Mouse (Mus musculus) limb, embryonic 12.5 days (tissue): ENCODE data around the gene Rnf43. TPM values are rescaled to one million over a fixed set of nuclear protein-coding genes. Genes with fewer than 3 reads are reported as not detected.

ENCODE experiments used
- ATAC-seq: fragments of 200-750 bp; cut with Nextera tagmentation; 2 replicates; pipeline ENCODE4 v1.8.0; 2017; ENCODE audit warnings: low read depth, moderate TSS enrichment; ENCODE audit not compliant: insufficient number of reproducible peaks, insufficient read depth, low FRiP score, low TSS enrichment
- H3K27ac ChIP-seq: fragments of 300-500 bp; sonication (generic); 2 replicates; pipeline ENCODE4 v1.5.1; 2016; ENCODE audit warnings: mild to moderate bottlenecking, moderate library complexity
- H3K27me3 ChIP-seq: fragments of 300-500 bp; sonication (generic); 2 replicates; pipeline ENCODE4 v1.6.1; 2016; ENCODE audit warnings: mild to moderate bottlenecking, moderate library complexity
- H3K36me3 ChIP-seq: fragments of 300-500 bp; sonication (generic); 2 replicates; pipeline ENCODE4 v1.6.1; 2016; ENCODE audit warnings: mild to moderate bottlenecking, moderate library complexity
- H3K4me1 ChIP-seq: fragments of 300-500 bp; sonication (generic); replicated peaks from 2 replicates; pipeline ENCODE4 v1.6.1; 2016
- H3K4me2 ChIP-seq: fragments of 300-500 bp; sonication (generic); 2 replicates; pipeline ENCODE4 v1.6.1; 2016; ENCODE audit warnings: mild to moderate bottlenecking, moderate library complexity
- H3K4me3 ChIP-seq: fragments of 300-500 bp; sonication (generic); replicated peaks from 2 replicates; pipeline ENCODE4 v1.5.1; 2016; ENCODE audit warnings: mild to moderate bottlenecking
- H3K9ac ChIP-seq: fragments of 300-500 bp; sonication (generic); replicated peaks from 2 replicates; pipeline ENCODE4 v1.6.1; 2016; ENCODE audit warnings: mild to moderate bottlenecking, moderate library complexity
- H3K9me3 ChIP-seq: fragments of 300-500 bp; sonication (generic); 2 replicates; pipeline ENCODE4 v1.6.1; 2016; ENCODE audit warnings: mild to moderate bottlenecking, moderate library complexity
- WGBS: fragments of 180-500 bp; shearing (Covaris S2); methylation state at CpG from one replicate; pipeline ENCODE4 v1.1.7; 2016; 5-methylcytosine and 5-hydroxymethylcytosine counted together
- polyA plus RNA-seq: library from polyadenylated mRNA; unstranded; fragments of >200 nt; fragmentation: Nextera tagmentation; extraction: Ambion mirVana; gene quantifications from 2 replicates; pipeline ENCODE4 v1.2.1, GENCODE M21; 2016

Gene Rnf43
- polyA plus RNA-seq, 1 experiment from 2014 or later: 2.8 TPM

DNA sequence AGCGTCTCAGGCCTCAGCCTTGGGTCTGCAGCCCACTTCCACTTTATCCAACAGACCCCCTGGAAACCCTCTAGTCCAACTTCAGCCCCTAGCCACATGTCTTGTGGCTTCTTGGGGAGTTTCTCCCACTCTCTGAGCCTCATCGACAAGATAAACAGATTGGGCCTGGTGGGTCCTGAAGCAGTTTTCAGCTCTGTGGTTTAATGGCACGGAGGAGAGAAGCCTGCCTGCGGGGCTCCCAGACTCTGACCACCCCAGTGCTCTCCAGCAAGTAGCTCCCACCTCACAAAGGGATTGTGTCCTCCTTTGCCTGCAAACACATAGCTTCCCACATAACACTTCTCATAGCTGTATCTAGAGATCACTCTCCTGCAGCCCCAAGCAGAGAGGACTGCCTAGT is 64.9 kb downstream of the Rnf43 start:
- ATAC-seq: no peak
- 56% methylated on average over 4 of the region's 4 CpGs for WGBS
- peaks cover 11% of the 10 kb centered on the region for H3K4me1 ChIP-seq
- H3K9me3 ChIP-seq: no peaks in the 10 kb centered on the region
- H3K9ac ChIP-seq: no peak overlapping the region
- 0 out of 2 replicates have a peak, but pooled peaks cover 3% of the 10 kb centered on the region for H3K27me3 ChIP-seq
- H3K4me3 ChIP-seq: no peak overlapping the region
- H3K27ac ChIP-seq: no peak overlapping the region
- H3K36me3 ChIP-seq: no peaks in the 10 kb centered on the region
- no peak overlapping the region for H3K4me2 ChIP-seq

DNA sequence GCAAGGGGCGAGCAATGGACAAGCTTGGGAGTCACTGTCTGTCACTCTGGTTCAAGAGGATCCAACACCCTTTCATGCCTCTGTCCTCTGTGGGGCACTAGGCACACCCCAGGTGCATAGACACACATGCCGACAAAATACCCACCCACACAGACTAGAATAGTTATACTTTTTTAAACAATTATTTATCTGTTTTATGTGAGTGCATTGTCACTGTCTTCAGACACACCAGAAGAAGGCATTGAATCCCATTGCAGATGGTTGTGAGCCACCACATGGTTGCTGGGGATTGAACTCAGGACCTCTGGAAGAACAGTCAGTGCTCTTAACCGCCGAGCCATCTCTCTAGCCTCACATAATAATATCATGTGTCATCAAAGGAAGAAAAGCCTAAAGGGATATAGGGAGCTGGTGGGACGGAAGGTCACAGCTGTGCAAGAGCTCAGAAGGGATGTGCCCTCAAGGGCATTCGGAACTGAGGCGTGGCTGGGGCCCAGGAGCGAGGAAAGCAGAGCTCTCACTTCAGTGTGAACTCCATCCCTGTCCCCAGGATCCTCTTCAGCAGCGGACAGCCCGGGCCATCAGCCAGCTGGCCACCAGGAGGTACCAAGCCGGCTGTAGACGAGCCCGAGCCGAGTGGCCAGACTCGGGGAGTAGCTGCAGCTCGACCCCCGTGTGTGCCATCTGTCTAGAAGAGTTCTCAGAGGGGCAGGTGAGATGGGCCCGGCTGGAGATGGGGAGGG is 66.5 kb downstream of the Rnf43 start:
- Histone ChIP-seq H3K4me2 (no peak overlapping the region), H3K9me3 (no peaks in the 10 kb centered on the region), H3K4me1 (peaks cover 17% of the 10 kb centered on the region), H3K27me3 (peaks cover 3% of the 10 kb centered on the region; the same call in 1 of the 2 replicates), H3K36me3 (no peaks in the 10 kb centered on the region), H3K4me3 (no peak overlapping the region), H3K9ac (no peak overlapping the region), H3K27ac (no peak overlapping the region)
- no peak for ATAC-seq
- 46% methylated on average over 18 of the region's 18 CpGs for WGBS

DNA sequence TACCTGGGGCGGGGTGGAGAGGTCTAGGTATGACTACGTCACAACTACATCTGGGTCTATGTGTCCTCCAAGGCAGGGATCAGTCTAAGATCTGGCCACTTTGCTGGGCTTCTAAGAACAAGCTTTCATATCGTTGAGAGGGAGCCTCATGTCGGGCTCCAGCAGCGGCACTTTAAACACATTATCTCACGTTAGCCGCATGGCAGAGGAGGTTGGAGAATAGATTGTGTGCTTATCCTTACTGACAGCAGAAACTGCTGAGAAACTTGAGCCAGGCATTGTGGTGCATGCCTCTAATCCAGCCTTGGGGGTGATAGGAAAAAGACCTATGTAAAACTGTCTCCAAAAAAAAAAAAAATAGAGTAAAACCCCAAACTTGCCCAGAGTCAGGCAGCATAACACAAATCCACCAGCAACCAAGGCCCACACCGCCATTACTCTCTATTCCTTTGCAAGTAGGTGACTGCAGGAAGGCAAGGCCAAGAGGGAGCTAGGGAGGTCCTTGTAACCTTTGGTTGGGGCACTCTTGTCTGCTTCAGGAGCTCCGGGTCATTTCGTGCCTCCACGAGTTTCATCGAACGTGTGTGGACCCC is 67.2 kb downstream of the Rnf43 start:
- no peak overlapping the region for H3K27ac ChIP-seq
- H3K9ac ChIP-seq: no peak overlapping the region
- peaks cover 21% of the 10 kb centered on the region for H3K4me1 ChIP-seq
- H3K27me3 ChIP-seq: peaks cover 3% of the 10 kb centered on the region; the same call in 1 of the 2 replicates
- no peaks in the 10 kb centered on the region for H3K36me3 ChIP-seq
- H3K9me3 ChIP-seq: no peaks in the 10 kb centered on the region
- no peak overlapping the region for H3K4me2 ChIP-seq
- ATAC-seq: no peak
- 81% methylated on average over 13 of the region's 13 CpGs for WGBS
- no peak overlapping the region for H3K4me3 ChIP-seq

DNA sequence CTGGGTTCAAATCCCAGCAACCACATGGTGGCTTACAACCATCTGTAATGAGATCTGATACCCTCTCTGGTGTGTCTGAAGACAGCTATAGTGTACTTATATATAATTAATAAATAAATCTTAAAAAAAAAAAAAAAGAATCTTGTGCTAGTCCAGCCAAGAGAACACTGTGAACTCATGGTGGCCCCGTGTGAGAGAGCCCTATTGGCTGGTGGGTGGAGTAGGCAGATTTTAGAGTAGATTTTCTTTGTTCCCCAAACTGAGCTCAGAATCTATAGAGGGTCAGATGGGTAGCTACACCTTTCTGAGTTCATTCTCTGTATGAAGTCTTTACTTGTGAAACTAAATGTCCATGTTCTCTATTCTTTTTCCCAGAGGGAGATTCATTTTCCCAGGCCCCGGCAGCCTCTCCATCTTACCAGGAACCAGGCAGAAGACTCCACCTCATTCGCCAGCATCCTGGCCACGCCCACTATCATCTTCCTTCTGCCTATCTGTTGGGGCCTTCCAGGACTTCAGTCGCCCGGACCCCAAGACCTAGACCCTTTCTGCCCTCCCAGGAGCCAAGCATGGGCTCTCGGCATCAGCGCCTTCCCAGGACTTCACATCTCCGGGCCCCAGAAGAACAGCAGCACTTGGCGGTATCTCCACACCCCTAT is 68.3 kb downstream of the Rnf43 start:
- H3K36me3 ChIP-seq: no peaks in the 10 kb centered on the region
- no peak overlapping the region for H3K27ac ChIP-seq
- H3K4me2 ChIP-seq: no peak overlapping the region
- H3K27me3 ChIP-seq: peaks cover 3% of the 10 kb centered on the region; the same call in 1 of the 2 replicates
- WGBS: 77% methylated on average over 10 of the region's 10 CpGs
- no peak overlapping the region for H3K4me3 ChIP-seq
- H3K4me1 ChIP-seq: peaks cover 16% of the 10 kb centered on the region
- no peaks in the 10 kb centered on the region for H3K9me3 ChIP-seq
- no peak for ATAC-seq
- H3K9ac ChIP-seq: no peak overlapping the region

DNA sequence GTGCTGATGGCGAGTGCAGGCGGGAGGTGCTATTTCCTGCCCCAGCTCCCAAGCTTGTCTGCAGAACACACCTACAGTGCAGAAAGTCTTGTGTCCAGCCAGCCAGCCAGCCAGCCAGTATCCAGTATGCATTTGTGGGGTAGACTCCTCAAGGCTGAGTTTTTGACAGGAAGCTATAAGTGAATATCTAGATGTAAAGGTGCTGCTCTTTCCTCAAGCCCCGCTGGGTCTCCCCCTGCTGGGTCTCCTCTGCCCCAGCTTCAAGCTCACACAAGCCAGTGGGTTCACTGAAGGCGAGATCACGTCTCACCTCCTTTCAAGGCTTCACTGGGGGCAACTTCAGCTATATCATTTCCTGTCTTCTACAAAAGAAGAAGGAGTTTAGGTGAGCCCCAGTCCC is 71.8 kb downstream of the Rnf43 start:
- Histone ChIP-seq H3K4me2 (peak overlapping the region; percentile 40), H3K27me3 (peaks cover under 1% of the 10 kb centered on the region; the same call in 1 of the 2 replicates), H3K4me3 (0 out of 2 replicates have a peak overlapping the region, but pooled peaks have one; percentile 12), H3K27ac (no peak overlapping the region), H3K4me1 (peaks cover 21% of the 10 kb centered on the region), H3K9ac (peak overlapping the region; percentile 13; the same call in 1 of the 2 replicates), H3K36me3 (peaks cover 2% of the 10 kb centered on the region; the same call in 1 of the 2 replicates), H3K9me3 (no peaks in the 10 kb centered on the region)
- no peak for ATAC-seq
- 57% methylated on average over 5 of the region's 5 CpGs for WGBS

DNA sequence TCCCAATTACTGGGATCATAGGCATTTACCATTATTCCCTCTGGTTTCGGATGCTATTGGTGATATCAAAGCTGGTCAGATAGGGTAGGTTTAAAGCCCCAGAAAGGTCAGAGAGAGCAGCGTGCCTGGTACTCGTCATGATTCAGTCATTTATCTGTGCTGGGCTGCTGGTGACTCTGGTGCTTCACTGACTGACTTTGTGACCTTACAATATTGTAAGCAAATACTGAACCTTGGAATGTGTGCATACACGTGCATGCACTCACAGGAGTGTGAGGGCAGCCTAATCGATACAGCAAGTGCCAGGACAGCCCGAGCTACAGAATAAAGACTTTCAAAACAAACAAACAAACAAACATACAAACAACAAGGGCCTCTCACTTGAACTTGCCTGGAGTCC is 73.2 kb downstream of the Rnf43 start:
- no peak overlapping the region for H3K27ac ChIP-seq
- no peak overlapping the region for H3K9ac ChIP-seq
- H3K4me2 ChIP-seq: no peak overlapping the region
- H3K9me3 ChIP-seq: no peaks in the 10 kb centered on the region
- no peaks in the 10 kb centered on the region; the same call in 1 of the 2 replicates for H3K27me3 ChIP-seq
- peaks cover 14% of the 10 kb centered on the region for H3K36me3 ChIP-seq
- ATAC-seq: no peak
- 71% methylated on average over 6 of the region's 6 CpGs for WGBS
- H3K4me1 ChIP-seq: peaks cover 21% of the 10 kb centered on the region
- no peak overlapping the region for H3K4me3 ChIP-seq

DNA sequence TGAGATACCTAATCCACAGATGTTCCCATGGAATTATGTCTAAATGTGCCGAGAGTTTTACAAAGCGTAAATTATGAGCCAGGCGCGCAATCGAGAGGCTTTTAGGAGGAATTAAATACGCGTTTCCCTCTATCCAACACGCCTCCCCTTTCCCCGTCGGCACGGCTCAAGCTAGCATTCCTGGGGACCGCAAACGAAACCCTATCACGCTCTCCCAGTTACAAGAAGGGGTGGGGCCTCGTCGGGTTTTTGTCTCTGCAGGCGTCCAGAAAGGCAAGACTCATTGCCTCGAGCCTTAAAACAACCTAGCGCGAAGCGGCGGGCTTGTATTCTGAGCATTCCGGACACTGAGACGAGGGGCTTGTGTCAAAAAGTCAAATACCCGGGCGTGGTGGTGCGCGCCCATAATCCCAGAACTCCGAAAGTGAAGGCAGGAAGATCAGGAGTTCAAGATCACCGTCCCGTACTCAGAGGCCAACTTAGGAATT is 74.2 kb downstream of the Rnf43 start:
- 1% methylated on average over 31 of the region's 31 CpGs for WGBS
- peak overlapping the region; percentile 75 for H3K4me3 ChIP-seq
- peak overlapping the region; percentile 54 for H3K9ac ChIP-seq

DNA sequence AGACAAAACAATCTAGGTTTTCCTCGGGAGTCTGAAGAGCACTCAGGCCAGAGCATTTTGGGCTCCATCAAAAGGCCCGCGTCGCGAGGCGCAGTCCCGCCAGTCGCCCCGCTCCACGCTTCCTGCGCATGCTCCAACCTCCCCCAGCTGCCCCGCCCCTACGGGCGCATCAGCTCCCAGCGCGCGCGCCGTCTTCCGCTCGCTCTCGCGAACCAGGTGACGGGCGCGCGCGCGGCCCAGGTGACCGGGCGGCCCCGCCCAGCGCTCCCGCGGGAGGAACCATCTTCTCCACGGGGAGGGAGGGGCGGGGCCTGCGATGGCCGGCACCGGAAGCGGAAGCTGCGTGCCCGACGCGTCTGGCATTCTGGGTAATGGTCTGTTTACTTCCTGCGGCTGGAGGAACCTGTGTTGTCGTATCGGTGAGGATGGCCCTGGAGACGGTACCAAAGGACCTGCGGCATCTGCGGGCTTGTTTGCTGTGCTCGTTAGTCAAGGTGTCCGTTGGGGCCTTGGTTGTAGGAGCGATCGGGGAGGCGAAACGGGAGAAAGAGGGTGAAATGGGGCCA is 74.7 kb downstream of the Rnf43 start, which contains the start of gene Supt4a:
Supt4a (plus strand) TSS at position 378 of the 566 bp plus-strand sequence.
- peaks cover 28% of the 10 kb centered on the region for H3K36me3 ChIP-seq
- H3K4me2 ChIP-seq: peak within 1 kb of the TSS; percentile 81
- H3K4me3 ChIP-seq: peak within 1 kb of the TSS; percentile 75
- no peaks in the 10 kb centered on the region; the same call in 1 of the 2 replicates for H3K27me3 ChIP-seq
- 1% methylated on average over 57 of the region's 57 CpGs for WGBS
- no peaks in the 10 kb centered on the region for H3K9me3 ChIP-seq
- peak within 1 kb of the TSS; percentile 82 for H3K27ac ChIP-seq
- ATAC-seq: peak; percentile 89
- H3K4me1 ChIP-seq: peaks cover 21% of the 10 kb centered on the region
- H3K9ac ChIP-seq: peak within 1 kb of the TSS; percentile 76

More for the DNA sequence above, 74.2 kb downstream of the Rnf43 start:
- Histone ChIP-seq H3K4me2 (peak overlapping the region; percentile 81), H3K36me3 (peaks cover 23% of the 10 kb centered on the region), H3K27ac (peak overlapping the region; percentile 82), H3K27me3 (no peaks in the 10 kb centered on the region; the same call in 1 of the 2 replicates), H3K4me1 (peaks cover 21% of the 10 kb centered on the region), H3K9me3 (no peaks in the 10 kb centered on the region)
- ATAC-seq: peak; percentile 48; the same call in 1 of the 2 replicates

DNA sequence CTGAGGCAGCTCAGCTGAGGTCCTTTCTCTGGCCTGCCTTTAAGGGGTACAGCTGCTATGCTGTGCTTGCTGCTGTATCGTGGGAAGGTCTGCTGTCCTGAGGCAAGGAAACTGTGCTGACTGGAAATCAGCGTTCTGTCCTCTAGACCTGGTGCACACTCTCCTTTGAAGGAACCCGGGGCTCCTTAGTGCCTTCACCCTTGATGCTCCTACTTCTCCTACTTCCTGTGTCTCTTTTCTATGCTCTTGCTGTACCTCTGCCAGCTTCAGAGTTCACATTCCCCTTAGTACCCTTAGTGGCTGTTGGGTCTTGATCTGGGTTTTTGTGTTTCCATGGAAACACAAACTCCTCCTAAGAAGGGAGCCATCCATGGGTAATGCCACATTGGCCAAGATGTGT is 81.2 kb downstream of the Rnf43 start:
- ATAC-seq: no peak
- H3K36me3 ChIP-seq: peaks cover 57% of the 10 kb centered on the region
- H3K27ac ChIP-seq: no peak overlapping the region
- WGBS: 94% methylated on average over 3 of the region's 3 CpGs
- H3K9me3 ChIP-seq: no peaks in the 10 kb centered on the region
- no peak overlapping the region for H3K4me3 ChIP-seq
- no peak overlapping the region for H3K9ac ChIP-seq
- no peak overlapping the region for H3K4me2 ChIP-seq
- H3K4me1 ChIP-seq: no peaks in the 10 kb centered on the region; the same call in 1 of the 2 replicates
- H3K27me3 ChIP-seq: no peaks in the 10 kb centered on the region

DNA sequence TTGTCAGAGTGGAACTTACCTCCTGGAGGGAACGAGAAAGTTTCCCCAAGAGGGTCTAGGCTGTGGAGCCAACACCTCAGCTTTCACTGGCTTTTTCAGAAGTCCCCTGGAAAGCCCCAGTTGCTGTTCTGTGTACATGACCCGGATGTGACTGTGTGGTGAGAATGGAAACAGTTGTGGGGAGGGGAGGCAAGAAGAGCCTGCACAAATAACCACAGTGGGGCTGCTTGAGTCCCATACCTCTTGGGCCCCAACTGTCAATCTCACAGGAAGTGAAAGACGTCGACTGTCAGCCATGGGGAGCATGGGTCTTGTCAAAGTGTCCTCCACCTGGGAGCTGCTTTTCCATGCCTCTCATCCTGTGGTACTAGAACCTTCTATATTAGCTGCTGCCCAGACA is 82.4 kb downstream of the Rnf43 start:
- Histone ChIP-seq H3K36me3 (peaks cover 49% of the 10 kb centered on the region), H3K9me3 (no peaks in the 10 kb centered on the region), H3K9ac (no peak overlapping the region), H3K27ac (no peak overlapping the region), H3K4me1 (peaks cover 4% of the 10 kb centered on the region), H3K27me3 (no peaks in the 10 kb centered on the region), H3K4me2 (no peak overlapping the region), H3K4me3 (no peak overlapping the region)
- 80% methylated on average over 4 of the region's 4 CpGs for WGBS
- no peak for ATAC-seq
